Mouse (Mus musculus) kidney, adult 2 months (tissue): ENCODE measurements around the gene Lgals3bp. TPM values are rescaled to one million over a fixed set of nuclear protein-coding genes. Genes with fewer than 3 reads are reported as not detected.
A peak's percentile ranks its signal among the peaks of the same experiment; 100 is the strongest.

Experiments used
- DNase-seq: peaks from one replicate; pipeline ENCODE4 v3.0.0; 2021
- H3K27ac ChIP-seq: fragments of 200-500 bp; 2 replicates; pipeline ENCODE4 v1.5.1; 2012; ENCODE audit warnings: low read depth, low read length, control low read depth, inconsistent platforms; ENCODE audit not compliant: insufficient read depth
- H3K27me3 ChIP-seq: fragments of 200-500 bp; replicated peaks from 2 replicates; pipeline ENCODE4 v1.6.1; 2012; ENCODE audit warnings: mild to moderate bottlenecking, moderate library complexity, low read length, inconsistent platforms; ENCODE audit not compliant: control insufficient read depth, insufficient read depth
- H3K36me3 ChIP-seq: fragments of 200-500 bp; 2 replicates; pipeline ENCODE4 v1.6.1; 2012; ENCODE audit warnings: mild to moderate bottlenecking, moderate library complexity, low read length, inconsistent platforms; ENCODE audit not compliant: control insufficient read depth, insufficient read depth
- H3K4me1 ChIP-seq: fragments of 200-500 bp; 2 replicates; pipeline ENCODE4 v1.6.1; 2011; ENCODE audit warnings: low read length; ENCODE audit not compliant: control insufficient read depth, insufficient read depth
- H3K4me3 ChIP-seq: fragments of 200-500 bp; 2 replicates; pipeline ENCODE4 v1.5.1; 2011; ENCODE audit warnings: mild to moderate bottlenecking, low read depth, low read length, control low read depth; ENCODE audit not compliant: insufficient read depth
- CTCF ChIP-seq: fragments of 200-500 bp; conservative IDR thresholded peaks from 2 replicates; pipeline ENCODE4 v1.5.1; 2011; ENCODE audit warnings: low read depth, mild to moderate bottlenecking, control low read depth, low read length, moderate library complexity, mixed read lengths; ENCODE audit not compliant: insufficient read depth, insufficient read length
- POLR2A ChIP-seq: fragments of 200-500 bp; IDR thresholded peaks from one replicate; pipeline ENCODE4 v1.6.1; 2011; ENCODE audit warnings: low read depth, low read length, control low read depth
- WGBS: fragments of 180-500 bp; shearing (Covaris S2); methylation state at CpG from one replicate; pipeline ENCODE4 v1.1.7; 2018; 5-methylcytosine and 5-hydroxymethylcytosine counted together
- polyA plus RNA-seq: library from polyadenylated mRNA; depleted of rRNA; stranded (reverse); fragments of >200 nt; gene quantifications from 2 replicates; pipeline ENCODE4 v1.2.3, GENCODE M21; 2012

The Lgals3bp gene
- polyA plus RNA-seq, 1 experiment = 360 TPM

DNA sequence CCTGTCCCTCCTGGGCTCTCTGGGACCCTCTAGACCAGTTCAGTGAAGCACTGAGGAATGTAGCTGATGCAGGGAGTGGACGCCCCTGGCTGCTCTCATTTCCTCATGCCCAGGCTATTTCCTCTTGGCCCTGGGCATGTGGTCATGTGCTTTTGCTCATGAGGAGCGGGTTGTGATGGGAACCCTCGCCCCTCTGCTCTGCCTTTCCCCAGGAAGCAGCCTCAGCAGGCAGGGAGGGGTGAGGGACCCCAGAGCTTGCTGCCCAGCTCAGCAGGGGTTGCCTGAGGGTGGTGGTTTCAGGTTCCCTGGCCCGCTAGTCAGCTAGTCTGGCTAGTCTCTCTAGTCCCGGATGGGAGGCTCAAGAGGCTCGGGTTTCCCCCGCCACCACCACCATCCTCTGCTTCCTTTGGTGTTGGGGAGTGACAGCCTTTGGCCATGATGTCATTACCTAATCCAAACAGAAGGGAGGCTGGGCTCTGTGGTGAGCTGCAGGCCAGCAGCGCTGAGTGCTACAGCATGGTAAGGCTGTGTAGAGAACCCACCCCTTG lies 38.8 kb downstream of the Lgals3bp start:
- H3K27me3 ChIP-seq = no peaks in the 10 kb centered on the region
- 8% methylated on average over 8 of the region's 8 CpGs for WGBS
- 0 out of 2 replicates have a peak overlapping the region, but pooled peaks have one; percentile 4 for H3K4me3 ChIP-seq
- H3K4me1 ChIP-seq = no peaks in the 10 kb centered on the region
- H3K36me3 ChIP-seq = no peaks in the 10 kb centered on the region
- peak; percentile 60 for DNase-seq
- H3K27ac ChIP-seq = peak overlapping the region; percentile 76
- no peak for TF ChIP-seq CTCF
- TF ChIP-seq POLR2A = no peak

DNA sequence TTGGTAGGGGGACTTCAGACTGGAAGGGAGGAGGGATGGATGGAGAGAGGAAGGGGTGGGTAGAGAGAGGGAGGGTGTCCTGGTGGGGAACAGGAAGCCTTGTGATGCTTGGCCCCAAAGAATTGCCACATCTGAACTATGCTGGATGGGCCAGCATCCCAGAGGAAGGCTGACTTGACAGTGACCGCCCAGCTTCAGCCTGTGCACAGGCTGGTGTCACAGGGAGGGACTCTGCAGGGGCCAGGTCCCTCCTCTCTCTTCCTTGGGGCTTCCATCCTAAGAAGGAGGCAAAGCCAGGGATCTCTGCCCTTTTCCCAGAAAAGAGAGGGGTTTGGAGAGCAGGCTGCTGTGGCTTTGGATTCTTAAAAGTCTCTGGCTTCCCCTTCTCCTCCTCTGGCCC lies 39.4 kb downstream of the Lgals3bp start:
- Histone ChIP-seq H3K27ac (no peak overlapping the region), H3K4me3 (no peak overlapping the region), H3K27me3 (no peaks in the 10 kb centered on the region), H3K4me1 (no peaks in the 10 kb centered on the region), H3K36me3 (no peaks in the 10 kb centered on the region)
- TF ChIP-seq CTCF = no peak
- TF ChIP-seq POLR2A = no peak
- 45% methylated on average over 1 of the region's 1 CpGs for WGBS
- no peak for DNase-seq

DNA sequence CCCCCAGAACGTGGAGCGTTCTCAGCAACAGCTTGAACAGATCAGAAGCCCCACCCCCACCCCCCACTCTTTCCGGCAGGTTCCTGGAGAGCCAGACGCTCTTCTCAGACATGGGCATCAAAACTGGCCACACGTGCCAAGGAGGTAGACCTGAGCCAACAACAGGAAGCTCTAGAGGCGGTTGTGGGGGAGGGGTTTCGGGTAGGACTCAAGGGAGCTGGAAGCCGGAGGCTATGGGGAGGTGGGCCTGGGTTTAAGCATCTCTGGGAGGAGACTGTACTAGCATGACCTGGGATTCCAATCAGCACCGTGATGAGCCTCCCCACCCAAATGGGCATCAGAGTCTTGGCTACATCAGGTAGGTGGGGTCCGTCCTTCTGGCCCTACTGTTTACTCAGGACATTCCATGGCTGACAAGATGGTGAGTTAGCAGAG lies 41.0 kb downstream of the Lgals3bp start:
- no peak for DNase-seq
- Histone ChIP-seq H3K36me3 (no peaks in the 10 kb centered on the region), H3K4me1 (no peaks in the 10 kb centered on the region), H3K4me3 (no peak overlapping the region), H3K27ac (no peak overlapping the region), H3K27me3 (no peaks in the 10 kb centered on the region)
- 41% methylated on average over 10 of the region's 10 CpGs for WGBS
- no peak for TF ChIP-seq POLR2A
- TF ChIP-seq CTCF = no peak

DNA sequence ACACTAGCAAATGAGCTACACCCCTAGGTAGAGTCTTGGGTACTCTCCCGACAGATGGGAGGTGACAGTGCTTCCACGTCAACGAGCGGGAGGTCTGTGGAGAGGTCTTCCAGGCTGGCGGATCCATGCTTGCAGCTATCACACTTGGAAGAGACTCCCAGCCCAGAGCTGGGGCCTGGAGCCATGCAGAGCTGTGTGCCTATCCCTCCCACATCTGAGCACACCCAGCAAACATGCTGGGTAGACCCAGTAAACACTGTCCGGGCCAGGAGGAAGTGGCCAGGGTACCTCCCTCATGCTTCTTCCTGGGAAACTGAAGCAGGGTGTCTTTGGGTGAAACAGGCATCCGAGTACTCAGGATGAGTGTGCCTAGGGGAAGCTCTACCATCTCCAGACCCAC lies 41.4 kb downstream of the Lgals3bp start:
- WGBS = 59% methylated on average over 7 of the region's 7 CpGs
- Histone ChIP-seq H3K36me3 (no peaks in the 10 kb centered on the region), H3K27me3 (no peaks in the 10 kb centered on the region), H3K4me1 (no peaks in the 10 kb centered on the region), H3K4me3 (no peak overlapping the region), H3K27ac (no peak overlapping the region)
- TF ChIP-seq POLR2A (no peak), CTCF (no peak)
- no peak for DNase-seq

DNA sequence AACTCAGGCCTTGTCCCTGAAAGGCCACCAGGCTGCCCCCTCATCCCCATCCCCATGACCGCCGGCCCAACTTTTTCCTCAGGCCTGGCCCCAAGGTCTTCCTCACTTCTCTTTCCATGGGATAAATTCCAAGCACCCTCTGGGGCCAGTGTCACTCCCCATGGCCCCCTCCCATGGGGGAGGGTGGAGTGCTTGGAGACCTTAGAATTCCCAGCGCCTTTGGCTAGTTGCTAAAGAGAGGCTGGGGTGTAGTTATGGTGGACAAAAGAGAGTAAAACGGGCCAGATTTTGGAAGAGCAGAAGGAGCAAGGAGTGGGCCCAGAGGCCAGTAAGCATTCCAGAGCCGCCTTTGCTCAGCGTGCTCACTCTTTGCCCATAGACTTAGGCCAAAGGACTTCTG lies 46.3 kb downstream of the Lgals3bp start, which contains the start of gene Timp2:
Gene Timp2, minus strand, starts transcription at position 101 of the 400 bp plus-strand sequence.
- Histone ChIP-seq H3K4me3 (peak within 1 kb of the TSS; percentile 66), H3K27me3 (no peaks in the 10 kb centered on the region), H3K4me1 (no peaks in the 10 kb centered on the region), H3K27ac (peak within 1 kb of the TSS; percentile 71; the same call in 1 of the 2 replicates), H3K36me3 (no peaks in the 10 kb centered on the region)
- 47% methylated on average over 6 of the region's 6 CpGs for whole genome bisulfite sequencing
- TF ChIP-seq POLR2A (no peak), CTCF (no peak)
- no peak for DNase-seq

DNA sequence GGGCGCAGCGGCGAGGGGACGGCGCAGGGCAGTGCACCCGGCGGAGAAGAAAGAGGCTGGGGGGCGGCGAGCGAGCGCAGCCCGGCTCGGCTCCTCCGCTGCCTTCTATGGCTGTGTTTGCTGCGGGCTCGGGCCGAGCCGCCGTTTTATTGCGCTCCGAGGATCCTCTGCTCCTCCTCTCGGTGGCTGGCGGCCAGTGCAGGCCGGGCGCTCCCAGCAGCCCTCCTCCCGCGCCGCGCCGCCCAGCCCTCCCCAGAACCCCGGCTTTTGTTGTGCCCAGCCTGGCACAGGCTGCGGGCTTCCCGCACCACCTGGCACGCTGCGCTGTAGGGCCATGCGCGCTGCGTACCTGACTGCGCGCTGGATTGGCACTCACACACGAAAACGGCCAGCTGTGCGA lies 46.7 kb downstream of the Lgals3bp start:
- peak; percentile 81 for DNase-seq
- Histone ChIP-seq H3K27me3 (no peaks in the 10 kb centered on the region), H3K4me1 (no peaks in the 10 kb centered on the region), H3K4me3 (peak overlapping the region; percentile 66), H3K36me3 (no peaks in the 10 kb centered on the region), H3K27ac (peak overlapping the region; percentile 71; the same call in 1 of the 2 replicates)
- WGBS = under 1% methylated on average over 43 of the region's 43 CpGs
- TF ChIP-seq CTCF (peak; percentile 36; the same call in 1 of the 2 replicates), POLR2A (peak; percentile 65)

DNA sequence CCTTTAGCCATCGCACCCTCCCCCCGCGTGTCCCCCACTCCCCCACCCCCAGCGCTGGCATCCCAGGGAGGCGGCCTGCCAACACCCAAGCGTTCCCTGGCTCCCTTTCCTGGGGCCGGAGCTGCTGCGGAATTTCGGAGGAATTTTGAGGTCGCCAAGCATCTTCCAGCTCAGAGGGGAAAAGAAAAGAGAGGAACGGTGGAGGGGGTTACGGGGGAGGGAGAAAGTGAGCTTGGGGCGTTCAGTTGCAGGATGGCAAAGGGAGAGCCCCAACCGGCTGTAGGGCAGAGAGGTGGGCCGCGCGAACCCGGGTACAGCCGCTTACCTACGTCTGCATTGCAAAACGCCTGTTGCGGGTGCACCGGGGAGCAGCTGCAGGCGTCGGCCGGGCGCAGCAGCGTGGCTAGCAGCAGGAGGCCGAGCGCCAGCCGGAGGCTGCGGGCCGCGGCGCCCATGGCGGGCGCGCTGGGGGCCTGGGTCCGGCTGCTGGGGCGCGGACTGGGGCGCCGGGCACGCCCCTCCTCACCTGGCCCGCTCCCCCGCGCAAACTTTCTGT lies 47.2 kb downstream of the Lgals3bp start:
- WGBS = 1% methylated on average over 47 of the region's 47 CpGs
- no peaks in the 10 kb centered on the region for H3K27me3 ChIP-seq
- no peaks in the 10 kb centered on the region for H3K36me3 ChIP-seq
- DNase-seq = no peak
- TF ChIP-seq CTCF (no peak), POLR2A (no peak)
- no peaks in the 10 kb centered on the region for H3K4me1 ChIP-seq
- peak overlapping the region; percentile 66 for H3K4me3 ChIP-seq
- H3K27ac ChIP-seq = peak overlapping the region; percentile 41; the same call in 1 of the 2 replicates
